In the genomic region with DNA sequence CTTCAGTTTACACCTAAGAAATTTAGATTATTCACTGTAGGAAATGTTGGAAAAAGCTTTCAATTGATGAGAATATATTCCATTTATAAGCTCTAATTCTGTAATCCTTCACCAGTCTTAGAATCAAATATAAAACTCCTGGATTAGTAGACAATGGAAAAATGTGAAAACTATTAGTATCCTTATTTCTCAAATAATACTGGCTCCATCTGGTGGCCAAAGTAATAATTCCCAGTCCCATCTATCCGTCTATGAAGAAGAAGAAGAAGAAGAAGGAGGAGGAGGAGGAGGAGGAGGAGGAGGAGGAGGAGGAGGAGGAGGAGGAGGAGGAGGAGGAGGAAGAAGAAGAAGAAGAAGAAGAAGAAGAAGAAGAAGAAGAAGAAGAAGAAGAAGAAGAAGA, we compare ENCODE assay signal across 15 mouse cellular contexts. TPM values are rescaled to one million over a fixed set of nuclear protein-coding genes. Genes with fewer than 3 reads are reported as not detected.
DNase-seq lines count a peak whose midpoint lies in the region; TF ChIP-seq lines count a peak whose summit lies in the region.
"Not testable (repeated sequence)": the region's sequence is repeated elsewhere in the genome, so short reads cannot be mapped to it uniquely, and the experiment has no call there.
"Had no signal": no experiment of that assay in that cellular context is flagged by ENCODE, and none has a peak within 500 bp of the region (broad histone marks: within the 10 kb centered on the region; RNA-seq: fewer than 3 reads in every experiment).

No protein-coding gene starts in this region.

- DNase-seq in 416B (ENCODE audit: low read depth) = peak; percentile 26
- DNase-seq in c-Kit-positive CD71-negative TER-119-negative erythroid progenitor cells, embryonic 14.5 days (ENCODE audit: low read depth) = peak; percentile 6
- DNase-seq in embryo, embryonic 10.5 days (ENCODE audit: low spot score) = peak; percentile 71
- peak; percentile 19 for DNase-seq in gastrocnemius, postnatal 10 days
- peak; percentile 54 for DNase-seq in kidney, adult 2 months
- peak; percentile 51 to 59 for DNase-seq in layer of hippocampus, postnatal 10 days (ENCODE audit: low spot score in 2 of 2)
- peak; percentile 73 for DNase-seq in lung, postnatal 10 days
- DNase-seq in right cerebral cortex, adult 18-20 months = peak; percentile 43

- not testable (repeated sequence) for H3K4me3 ChIP-seq in kidney, adult 2 months (ENCODE audit: insufficient read depth, low read depth, low read length)

- H3K27me3 ChIP-seq in kidney, adult 2 months (replicated peaks; ENCODE audit: control insufficient read depth, insufficient read depth, low read length) = not testable (repeated sequence)

- not testable (repeated sequence) for TF ChIP-seq POLR2A in kidney, adult 2 months (IDR thresholded peaks at IDR 0.05; ENCODE audit: low read depth, low read length)

- H3K4me1 ChIP-seq in kidney, adult 2 months (ENCODE audit: control insufficient read depth, insufficient read depth, low read length) = not testable (repeated sequence)

- H3K36me3 ChIP-seq in kidney, adult 2 months (ENCODE audit: control insufficient read depth, insufficient read depth, low read length) = not testable (repeated sequence)

- no CpG with 5 or more reads among the region's 1 CpGs for WGBS in kidney, adult 2 months

- not testable (repeated sequence) for H3K27ac ChIP-seq in kidney, adult 2 months (ENCODE audit: insufficient read depth, low read depth, low read length)

- TF ChIP-seq CTCF in kidney, adult 2 months (conservative IDR thresholded peaks at IDR 0.05; ENCODE audit: insufficient read depth, insufficient read length, low read depth, low read length) = not testable (repeated sequence)

RNA-seq across cellular contexts. Expression of a gene that starts 38.5 kb away (rescaled TPM):
- under 1 TPM; 0.29 to 0.52 TPM for total RNA-seq in gastrocnemius, postnatal 10 days (2021)
- 0.09 and 0.12 TPM in 2 replicates for polyA plus RNA-seq in kidney, adult 2 months (2012; rRNA removed)
- total RNA-seq in layer of hippocampus, postnatal 10 days (2021) = not detected
- total RNA-seq: adrenal gland, postnatal 25 days; heart, postnatal 25 days; left cerebral cortex, postnatal 36 days had no signal
- polyA plus RNA-seq: cortical plate, adult 2 months; forebrain, embryonic 11.5 days; midbrain, embryonic 15.5 days; Patski had no signal

Comparison
In these comparisons a context has a peak if more than half of its experiments do, and no peak if none do; other contexts are left out.
1. DNase-seq: peak in every context shown above with its lines; median percentile 73 in lung, postnatal 10 days; 71 in embryo, embryonic 10.5 days; 55 in layer of hippocampus, postnatal 10 days; 54 in kidney, adult 2 months; 43 in right cerebral cortex, adult 18-20 months; 26 in 416B; 19 in gastrocnemius, postnatal 10 days; 6 in c-Kit-positive CD71-negative TER-119-negative erythroid progenitor cells, embryonic 14.5 days.